Mouse (Mus musculus): ENCODE data around the gene Gm10563.

Gm10563 gene

GRCm38 (mm10) chr4:155652283-155653085, 7.3 kb upstream of the Gm10563 start:
- in situ Hi-C loops (cut with MboI) = no loop called here

DNA sequence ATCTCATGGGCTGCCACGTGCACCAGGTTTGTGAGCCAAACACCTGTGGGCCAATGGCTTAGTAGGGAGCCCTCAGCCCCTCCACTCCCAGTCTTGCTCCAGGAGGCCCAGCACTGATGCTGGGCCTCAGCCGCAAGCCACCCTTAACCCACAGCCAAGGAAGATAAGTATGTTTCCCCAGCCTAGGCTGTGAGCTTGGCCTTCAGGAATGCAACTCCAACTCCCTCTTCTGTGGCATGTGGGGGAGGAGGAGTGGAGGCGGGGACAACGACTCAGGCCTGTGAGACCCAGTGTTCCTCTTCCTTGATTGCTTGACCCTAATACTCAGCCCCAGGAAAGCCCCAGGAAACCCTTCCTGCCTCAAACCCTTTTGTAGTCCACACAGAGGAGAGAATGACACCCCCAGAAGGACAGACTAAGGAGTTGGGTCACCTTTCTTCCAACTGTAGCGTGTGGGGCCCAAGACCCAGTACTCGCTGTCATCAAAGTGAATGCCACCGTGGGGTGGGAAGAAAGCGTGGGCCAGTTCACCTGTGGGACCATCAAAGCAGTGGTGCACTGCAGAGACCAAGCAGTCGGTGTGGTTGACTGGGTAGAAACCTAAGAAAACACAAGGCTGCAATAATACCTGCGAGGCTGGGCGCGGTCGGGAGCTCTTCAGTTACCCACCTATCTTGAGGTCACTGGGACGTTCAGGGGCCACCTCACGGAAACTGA, 6.5 kb upstream of the Gm10563 start:
- in situ Hi-C loops (cut with MboI) = no loop called here

DNA sequence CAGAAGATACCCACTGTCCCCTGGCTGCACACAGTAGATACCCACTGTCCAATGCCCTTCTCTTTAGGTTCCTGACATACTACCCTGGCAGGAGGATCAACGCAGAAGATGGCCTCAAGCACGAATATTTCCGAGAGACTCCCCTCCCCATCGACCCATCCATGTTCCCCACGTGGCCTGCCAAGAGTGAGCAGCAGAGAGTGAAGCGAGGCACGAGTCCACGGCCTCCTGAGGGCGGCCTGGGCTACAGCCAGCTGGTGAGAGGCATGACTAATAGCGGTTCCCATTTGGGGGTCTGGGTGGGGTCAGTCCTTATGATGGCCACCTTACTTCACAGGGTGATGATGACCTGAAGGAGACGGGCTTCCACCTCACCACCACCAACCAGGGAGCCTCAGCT, 4.1 kb upstream of the Gm10563 start:
- in situ Hi-C loops (cut with MboI) = no loop called here

- in situ Hi-C loops (cut with MboI) = no loop called here
Measured at GRCm38 (mm10) chr4:155645721-155646120, 513 bp upstream of the Gm10563 start.

DNA sequence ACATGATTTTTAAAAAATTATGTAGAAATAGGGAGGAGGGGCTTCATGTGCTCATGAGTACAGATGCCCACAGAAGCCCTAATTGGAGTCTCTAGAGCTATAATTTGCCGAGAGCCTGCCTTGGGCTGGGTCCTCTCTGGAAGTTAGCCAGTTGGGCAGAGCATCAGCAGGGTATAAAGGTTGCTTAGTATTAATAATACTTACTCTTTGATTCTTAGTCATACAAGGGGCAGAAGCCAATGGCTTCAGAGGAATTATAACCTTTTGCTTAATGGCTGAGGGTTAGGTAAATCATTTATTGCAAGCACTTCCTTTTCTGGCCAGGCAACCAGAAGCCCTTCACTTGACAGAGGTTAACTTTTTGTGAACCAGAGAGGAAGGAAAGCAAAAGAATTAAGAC, 1.7 kb downstream of the Gm10563 start:
- in situ Hi-C loops (cut with MboI) = no loop called here

DNA sequence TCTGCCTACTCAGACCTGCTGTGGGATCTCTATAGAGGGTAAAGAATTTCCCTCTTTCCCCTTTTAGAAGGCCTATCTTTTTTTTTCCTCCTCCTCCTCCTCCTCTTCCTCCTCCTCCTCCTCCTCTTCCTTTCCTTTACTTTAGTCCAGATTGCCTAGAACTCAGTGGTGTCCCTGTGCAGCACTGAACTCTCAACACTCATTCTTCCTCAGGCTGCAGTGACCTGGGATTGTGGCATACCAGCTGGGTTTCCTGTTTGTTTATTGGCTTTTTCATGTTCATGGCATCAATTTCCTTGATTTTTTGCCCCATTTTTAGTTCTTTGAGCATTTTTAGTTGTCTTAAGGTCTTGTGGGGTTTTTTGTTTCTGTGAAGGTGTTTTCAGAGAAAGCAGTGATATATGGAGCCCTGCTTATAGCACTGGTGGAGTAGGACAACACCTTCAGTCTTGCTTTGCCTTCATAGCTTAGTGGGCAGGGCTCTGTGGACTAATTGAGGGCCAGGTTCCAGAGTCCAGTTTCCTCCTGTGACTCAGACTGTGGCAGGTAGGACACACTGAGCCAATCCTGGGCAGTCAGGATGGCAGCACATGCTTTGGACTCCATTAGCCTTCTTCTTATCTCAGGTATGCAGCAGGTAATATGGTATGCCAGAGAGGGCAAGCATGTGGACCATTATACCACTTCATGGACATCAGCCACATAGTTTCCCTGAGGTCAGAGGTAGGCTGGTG, 9.3 kb downstream of the Gm10563 start:
- in situ Hi-C loops (cut with MboI) = no loop called here

DNA sequence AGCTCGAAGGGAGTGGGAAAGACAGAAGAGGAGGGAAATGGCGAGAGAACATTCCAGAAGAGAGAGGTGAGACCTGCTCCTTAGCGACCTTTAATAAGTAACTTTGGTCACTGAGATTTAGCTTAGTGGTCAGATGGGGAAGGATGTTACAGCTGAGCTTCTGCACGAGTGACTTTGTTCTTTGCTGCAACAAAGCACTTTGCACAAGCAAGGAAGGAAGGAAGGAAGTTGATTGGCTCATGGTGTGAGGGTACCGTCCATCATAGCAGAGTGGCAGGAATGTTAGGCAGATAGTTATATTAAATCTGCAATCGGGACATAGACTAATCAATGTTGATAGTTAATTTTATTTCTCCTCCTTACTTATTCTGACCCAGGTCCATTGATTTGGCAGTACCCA, 14.9 kb downstream of the Gm10563 start:
- in situ Hi-C loops (cut with MboI) = no loop called here

GRCm38 (mm10) chr4:155624338-155625291, 20.6 kb downstream of the Gm10563 start, which contains the start of gene Cdk11b:
Gene Cdk11b (plus strand): TSS chr4:155624854.
- in situ Hi-C loops (cut with MboI) = no loop called here

DNA sequence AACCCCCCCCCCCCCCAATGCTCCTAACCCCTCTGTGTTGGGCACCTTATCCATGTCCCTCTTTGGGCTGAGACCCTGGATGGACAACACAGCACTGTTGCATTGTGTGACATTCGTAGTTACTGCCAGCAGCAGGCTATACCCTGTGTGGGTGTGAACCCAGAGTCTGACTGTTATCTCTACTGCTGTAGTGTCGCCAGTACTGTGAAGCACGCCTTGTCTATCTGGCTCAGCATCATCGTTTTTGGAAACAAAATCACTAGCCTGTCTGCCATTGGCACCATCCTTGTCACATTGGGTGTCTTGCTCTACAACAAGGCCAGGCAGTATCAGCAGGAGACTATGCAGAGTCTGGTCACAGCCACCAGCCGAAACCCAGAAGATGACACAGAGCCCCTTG, 26.9 kb downstream of the Gm10563 start:
- in situ Hi-C loops (cut with MboI) = no loop called here

GRCm38 (mm10) chr4:155613264-155613663, 31.9 kb downstream of the Gm10563 start:
- in situ Hi-C loops (cut with MboI) = no loop called here

DNA sequence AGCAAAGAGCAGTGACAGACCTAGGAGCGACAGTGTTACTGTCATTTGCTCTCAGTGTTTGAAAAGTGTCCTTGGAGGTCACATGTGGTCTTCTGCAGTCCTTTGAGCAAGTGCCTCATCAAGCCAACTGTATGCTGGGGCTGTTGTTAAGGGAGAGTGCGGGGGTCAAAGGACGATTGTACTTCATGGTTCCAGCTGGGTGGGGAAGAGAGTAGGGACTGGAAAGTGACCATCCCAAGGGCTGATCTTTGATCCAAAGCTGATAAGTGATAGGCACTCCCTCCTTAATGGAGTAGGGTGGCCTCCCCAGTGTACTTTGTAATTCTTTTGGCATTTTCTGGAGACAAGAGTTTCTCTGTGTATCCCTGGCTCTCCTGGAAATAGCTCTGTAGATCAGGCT, 33.3 kb downstream of the Gm10563 start:
- in situ Hi-C loops (cut with MboI) = no loop called here

GRCm38 (mm10) chr4:155606825-155607224, 38.4 kb downstream of the Gm10563 start:
- in situ Hi-C loops (cut with MboI) = no loop called here

GRCm38 (mm10) chr4:155605132-155605531, 40.1 kb downstream of the Gm10563 start:
- in situ Hi-C loops (cut with MboI) = no loop called here

DNA sequence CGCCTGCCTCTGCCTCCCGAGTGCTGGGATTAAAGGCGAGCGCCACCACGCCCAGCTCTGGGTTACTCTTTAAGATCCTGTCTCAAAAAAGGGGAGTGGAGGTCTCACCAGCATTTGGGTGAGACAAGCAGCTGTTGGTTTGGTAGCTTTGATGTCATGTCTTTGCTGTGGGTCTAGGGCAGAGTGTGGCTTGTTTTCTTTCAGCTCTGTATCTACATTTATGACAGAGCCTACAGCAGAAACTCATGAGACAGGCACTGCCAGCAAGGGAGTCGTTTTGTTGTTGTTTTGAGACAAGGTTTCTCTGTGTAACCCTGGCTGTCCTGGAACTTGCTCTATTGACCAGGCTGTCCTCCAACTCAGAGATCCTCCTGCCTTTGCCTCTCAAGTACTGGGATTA, 41.4 kb downstream of the Gm10563 start:
- in situ Hi-C loops (cut with MboI) = no loop called here

GRCm38 (mm10) chr4:155602753-155603152, 42.5 kb downstream of the Gm10563 start:
- in situ Hi-C loops (cut with MboI) = no loop called here

DNA sequence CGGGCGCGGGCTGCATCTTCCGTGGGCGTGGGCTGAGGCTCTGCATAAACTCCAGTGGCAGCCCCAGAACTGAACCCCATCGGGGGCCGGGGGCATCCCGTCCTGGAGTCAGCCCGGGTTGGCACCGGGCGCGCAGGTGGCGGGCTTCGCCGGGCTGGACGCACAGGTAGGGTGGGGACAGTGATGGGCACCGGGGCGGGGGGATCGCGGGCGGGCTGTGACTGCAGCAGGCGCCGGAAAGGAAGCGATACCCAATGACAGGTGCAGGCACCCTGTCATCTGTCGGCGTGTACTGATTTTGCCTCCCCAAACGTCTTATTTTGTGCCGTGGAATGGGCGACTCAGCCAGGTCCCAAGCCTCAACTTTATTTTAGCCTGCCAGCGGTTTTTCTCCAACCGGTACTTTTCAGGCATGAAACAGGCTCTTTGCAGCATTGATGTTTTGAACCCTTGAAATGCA, 43.2 kb downstream of the Gm10563 start:
- in situ Hi-C loops (cut with MboI) = no loop called here

- in situ Hi-C loops (cut with MboI) = no loop called here
Measured at GRCm38 (mm10) chr4:155601091-155601996, 43.9 kb downstream of the Gm10563 start, which contains the start of gene Slc35e2. Gene Slc35e2 (plus strand): TSS chr4:155601416.

- in situ Hi-C loops (cut with MboI) = no loop called here
Measured at GRCm38 (mm10) chr4:155599901-155600825, 45.0 kb downstream of the Gm10563 start.

DNA sequence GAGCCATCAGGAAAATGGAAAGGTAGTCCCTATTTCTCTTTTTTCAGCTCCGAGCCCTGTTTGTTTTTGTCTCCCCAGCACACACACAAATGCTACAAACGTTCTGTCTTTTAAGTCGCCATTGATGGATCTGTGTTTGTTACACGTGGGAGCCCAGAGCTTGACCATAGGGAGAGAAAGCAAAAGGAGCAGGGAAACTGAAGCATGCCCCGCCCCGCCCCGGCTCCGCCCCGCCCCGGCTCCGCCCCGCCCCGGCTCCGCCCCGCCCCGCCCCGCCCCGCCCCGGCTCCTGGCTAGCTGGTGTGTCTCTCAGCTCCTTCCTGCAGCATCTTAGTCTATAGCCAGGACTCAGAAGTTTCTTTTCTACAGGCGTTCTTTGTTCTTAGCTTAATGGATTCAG, 46.7 kb downstream of the Gm10563 start:
- in situ Hi-C loops (cut with MboI) = no loop called here
